Mouse (Mus musculus) kidney, postnatal 14 days (tissue): ENCODE measurements around the gene Rps17.

Experiments used
- DNase-seq: peaks from one replicate; pipeline ENCODE4 v3.0.0; 2022; ENCODE audit warnings: mixed read lengths

Rps17 gene

DNA sequence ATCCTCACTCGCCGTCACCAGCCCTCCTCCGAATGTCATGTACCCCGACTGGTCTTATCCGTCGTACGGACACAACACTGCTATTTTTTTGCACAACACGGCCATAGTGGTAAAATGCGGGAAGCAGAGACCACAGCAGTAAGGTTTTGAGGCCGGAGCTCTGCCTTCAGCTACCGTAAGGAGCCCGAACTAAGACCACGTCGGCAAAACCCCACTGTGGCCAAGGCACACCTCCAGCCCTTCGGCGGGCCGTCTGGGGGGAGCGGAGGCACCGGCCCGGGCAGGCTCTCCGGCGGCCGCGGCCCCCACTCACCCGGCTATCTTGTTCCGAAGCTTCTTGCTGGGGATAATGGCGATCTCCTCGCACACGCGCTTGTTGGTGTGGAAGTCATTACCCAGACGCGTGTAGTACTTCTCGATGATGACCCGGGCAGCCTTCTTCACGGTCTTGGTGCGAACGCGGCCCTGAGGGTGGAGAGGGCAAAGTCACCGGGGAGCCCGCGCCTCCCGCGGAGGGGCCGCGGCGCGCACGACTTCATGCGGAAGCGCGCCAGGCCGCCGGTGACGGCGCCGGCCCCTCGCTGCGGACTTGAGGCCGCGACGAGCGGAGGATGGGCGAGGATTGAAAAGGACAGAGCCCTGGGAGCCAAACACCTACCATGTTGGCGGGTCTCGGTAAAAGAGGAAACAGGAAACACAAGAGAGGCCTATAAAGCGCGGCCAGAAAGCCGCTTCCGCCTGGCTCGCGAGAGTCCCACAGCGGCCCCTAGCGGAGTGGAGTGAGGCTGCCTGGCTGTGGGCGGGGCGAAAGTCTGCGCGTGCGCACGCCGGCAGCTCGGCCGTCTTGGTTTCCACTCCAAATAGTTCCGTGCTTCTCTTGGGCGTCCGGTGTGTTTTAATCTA lies at the start of gene Rps17:
TSS of gene Rps17 (minus strand) at position 711 of the 903 bp plus-strand sequence.
- peak; percentile 97 for DNase-seq

DNA sequence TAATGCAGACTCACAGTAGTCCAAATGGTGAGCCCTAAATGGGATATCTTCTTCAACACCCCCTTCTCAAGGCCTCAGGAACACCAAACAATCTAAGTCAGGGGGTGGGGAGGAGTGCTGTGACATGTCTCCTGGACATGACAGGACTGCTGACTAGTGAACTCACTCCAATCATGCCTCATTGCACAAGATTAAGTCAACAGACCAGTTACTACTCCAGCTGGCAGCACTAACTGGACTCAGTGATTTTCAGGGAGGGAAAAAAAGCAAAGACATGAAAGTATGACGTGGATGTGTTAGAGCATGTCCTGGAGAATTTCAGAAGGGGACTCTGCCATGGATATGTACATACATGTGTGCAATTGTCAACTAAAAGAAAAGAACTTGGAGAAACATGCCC lies 34.3 kb upstream of the Rps17 start:
- no peak for DNase-seq

DNA sequence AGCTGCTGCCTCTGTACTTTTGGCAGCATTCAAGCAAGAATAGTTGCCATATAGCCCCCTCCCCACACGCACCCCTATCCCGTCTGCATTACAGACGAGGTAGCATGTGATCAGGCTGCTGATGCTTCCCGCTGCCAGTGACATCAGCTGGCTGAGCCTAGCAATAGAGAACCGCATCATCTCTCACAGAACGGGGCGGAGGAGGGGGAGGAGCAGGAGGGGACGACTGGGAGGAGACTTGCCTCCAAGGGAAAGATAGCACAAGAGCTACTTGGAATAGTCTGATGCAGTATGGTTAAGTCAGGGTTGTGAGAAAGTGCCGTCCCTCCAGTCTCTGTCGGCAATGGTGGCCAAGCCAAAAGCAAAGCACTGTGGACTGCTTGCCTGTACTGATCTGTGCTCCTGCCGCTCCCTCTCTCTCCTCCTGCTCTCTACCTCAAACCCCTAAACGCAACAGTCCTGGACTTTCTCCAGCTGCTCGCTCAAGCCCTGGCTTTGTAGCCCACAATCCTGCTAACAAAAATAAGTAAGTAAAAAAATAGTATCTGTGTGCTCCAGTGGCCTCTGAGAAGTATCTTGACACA lies 27.4 kb upstream of the Rps17 start:
- DNase-seq, result peak; percentile 17

DNA sequence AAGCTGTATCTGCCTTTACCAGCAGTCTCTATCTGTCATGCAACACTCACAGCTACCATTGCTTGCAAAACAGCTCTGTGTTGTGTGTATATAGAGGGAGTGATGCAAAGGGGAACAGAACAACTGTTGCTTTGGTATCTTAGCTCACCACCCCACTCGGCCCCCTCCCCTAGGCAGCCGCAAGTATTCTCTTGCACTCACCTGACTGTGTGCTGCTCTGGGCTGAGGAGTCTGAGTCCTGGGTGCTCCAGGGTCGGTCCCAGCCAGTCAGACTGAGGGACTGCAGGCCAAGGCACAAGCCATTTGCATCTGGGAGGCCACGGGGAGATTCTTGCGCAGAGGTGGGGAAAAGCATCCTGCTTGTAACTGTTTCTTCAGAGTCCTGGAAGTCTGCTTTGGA lies 26.8 kb upstream of the Rps17 start:
- no peak for DNase-seq

DNA sequence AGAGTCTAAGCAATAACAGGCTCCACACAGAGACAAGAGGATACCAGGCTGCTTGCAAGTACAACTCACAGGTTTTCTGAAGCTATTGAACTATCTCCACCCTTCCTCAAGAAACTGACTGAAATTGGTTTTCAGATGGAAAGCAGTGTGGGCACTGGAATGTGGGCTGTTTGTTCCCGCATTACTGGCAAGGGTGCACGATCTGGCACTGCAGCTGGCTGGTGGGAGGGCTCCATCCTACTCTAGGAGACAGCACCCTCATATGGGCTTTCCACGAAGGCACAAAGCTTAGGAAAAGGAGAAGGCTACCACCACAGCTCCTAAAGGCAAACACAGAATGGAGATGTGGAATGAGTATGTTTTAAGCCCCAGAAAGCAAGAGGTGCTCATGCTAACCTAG lies 24.7 kb upstream of the Rps17 start:
- no peak for DNase-seq

DNA sequence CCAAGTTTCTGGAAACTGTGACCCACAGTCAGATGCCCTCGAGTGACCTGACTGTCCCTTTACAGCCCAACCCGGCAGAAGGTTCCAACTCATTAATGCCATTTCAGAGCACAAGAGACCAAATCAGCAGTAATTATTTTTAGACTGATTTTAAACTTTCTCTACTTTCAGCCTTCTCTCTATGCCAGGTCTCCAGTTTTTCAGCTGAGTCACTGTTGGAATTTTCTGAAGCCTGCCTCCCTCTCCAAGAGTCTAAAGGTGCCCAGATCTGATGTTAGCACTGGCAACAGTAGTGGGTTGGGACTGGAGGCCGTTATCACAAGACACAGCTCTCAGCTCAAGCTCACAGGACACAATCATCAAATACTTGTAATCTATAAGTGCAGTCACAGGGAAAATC lies 22.9 kb upstream of the Rps17 start:
- no peak for DNase-seq

DNA sequence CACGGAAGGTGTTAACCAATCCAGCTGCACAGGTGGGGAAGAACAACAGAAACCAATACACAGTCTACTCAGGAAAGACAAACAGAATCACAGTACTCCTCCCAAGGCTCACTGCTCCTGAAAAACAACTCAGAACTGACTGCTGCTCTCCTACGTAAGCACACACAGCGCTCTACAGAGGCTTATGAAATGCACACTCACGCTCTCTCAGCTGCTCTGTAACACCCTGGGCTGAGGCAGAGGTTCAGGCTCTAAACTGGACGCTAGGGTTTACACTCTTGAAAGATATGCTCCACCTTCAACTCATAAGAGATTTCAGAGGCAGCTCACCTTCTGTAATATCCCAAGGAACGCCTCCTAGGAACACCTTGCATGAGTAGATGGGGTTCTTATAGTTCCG lies 11.9 kb upstream of the Rps17 start:
- no peak for DNase-seq

DNA sequence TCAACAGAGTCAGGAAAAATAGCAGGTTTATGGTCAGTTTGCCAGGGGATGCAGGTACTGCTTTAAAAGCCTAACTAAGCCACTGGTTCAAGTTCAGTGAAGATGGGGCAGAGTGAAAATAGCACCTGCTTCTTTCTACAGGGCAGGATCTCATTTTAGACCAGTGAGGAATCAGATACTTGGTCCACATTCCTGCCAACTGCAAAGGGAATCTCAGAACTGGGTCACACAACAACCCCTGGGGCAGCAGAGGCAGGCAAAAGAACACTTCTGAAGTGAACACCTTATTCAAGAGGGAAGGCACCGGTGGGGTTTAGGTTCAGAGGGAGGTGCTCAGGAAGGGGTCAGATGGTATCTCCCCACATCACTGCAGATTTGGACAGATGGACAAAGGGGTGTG lies 11.3 kb upstream of the Rps17 start:
- no peak for DNase-seq

DNA sequence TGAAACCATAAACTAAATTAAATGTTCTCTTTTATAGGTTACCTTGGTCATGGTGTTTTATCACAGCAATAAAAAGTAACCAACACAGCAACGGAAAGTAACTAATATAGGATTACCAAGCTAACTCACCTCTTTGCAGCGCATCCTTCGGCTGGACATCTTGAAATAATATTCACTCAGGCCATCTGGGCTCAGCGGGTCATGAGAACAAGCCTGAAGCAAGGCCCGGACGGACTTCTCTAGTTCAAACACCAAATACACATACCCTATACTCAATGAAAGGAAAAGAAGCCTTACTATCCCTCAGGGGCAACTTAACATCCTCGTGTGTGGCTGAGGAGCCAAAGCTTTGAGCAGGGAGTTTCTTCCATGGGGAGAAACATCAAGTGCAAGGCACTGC lies 10.7 kb upstream of the Rps17 start:
- no peak for DNase-seq

DNA sequence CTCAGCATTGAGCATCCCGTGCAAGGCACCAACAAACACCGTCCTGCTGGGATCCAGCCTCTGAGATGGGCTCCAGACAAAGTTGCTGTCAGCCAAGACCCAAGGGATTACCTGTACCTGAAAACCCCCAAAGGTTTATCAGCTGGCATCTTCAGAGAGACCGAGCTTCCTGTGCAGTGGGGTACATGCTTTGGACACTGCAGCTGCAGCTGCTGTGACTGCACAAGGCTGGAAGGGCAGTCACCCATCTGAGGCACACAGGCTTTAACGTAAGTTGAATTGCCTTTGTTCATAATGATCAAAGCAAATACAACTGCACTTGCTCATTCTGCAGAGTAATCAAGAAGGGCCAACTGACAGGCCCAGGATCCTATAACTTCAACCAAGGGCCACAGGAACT lies 6.8 kb upstream of the Rps17 start:
- DNase-seq, result no peak

DNA sequence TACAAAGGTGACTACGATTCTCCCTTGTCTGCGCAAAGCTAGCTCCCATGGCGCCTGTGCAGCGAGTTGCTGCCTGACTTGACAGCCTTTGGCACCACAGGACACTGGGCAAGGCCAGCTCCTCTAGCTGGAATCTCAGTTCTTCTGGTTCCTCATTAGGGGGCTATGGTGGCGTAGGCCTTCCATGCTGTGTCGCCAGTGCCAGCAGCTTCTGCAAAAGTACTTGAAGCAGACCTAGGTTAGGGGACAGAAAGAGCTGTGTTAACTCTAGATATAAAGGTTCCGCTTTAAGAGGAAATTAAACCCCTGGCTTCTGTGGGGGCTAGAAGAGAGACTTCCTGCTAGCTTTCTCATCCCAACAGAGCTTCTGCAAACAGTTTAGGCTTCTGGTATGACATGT lies 3.2 kb upstream of the Rps17 start:
- no peak for DNase-seq

DNA sequence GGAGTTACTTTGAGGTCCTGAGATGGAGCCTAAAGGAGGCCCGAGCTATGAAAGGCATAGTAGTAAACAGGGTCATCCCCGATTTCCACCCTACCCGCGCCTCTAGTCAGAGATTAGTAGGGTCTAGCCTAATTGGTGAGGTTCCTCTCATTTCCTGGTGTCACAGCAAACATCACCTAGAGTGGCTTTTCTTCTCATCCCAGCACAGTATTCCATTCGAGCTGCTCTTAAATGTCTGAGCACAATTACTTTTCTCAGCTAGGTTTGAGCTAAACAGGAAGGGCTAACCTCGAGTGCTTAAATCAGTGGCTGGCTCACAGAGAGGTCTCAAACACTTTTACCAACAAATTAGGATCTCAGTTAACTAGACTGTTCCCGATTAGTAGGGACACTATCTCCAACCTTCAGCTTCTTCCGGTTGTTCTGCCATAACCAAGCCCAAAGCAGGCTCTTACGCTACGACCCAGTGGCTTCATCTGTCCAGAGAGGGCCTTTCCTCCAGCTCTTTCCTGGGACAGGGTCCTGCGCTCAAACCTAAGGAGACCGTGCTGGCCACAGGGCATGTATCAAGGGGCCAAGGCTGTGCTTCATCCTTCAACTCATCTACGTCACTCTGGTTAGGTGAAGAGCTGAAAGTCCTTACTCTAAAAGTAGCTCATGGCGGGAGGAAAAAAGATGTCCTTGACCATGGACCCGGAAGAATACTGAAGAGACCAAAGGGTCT lies 555 bp upstream of the Rps17 start:
- no peak for DNase-seq

DNA sequence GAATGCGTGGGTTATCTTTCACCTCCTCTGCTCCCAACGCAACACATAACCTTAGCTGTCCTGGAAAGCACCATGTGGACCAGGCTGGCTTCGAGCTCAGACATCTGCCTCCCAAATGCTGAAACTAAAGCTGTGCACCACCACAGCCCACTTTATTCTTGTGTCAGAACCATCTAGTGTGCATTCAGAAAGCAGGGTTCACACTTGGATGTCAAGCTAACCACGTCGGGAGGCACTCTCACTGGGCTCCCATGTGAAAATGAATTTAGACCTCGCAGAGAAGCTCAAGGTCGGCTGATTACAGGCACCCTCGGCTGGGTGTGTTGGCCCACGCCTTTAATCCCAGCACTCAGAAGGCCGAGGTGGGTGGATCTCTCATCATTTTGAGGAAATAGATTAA lies 1.2 kb downstream of the Rps17 start:
- no peak for DNase-seq

DNA sequence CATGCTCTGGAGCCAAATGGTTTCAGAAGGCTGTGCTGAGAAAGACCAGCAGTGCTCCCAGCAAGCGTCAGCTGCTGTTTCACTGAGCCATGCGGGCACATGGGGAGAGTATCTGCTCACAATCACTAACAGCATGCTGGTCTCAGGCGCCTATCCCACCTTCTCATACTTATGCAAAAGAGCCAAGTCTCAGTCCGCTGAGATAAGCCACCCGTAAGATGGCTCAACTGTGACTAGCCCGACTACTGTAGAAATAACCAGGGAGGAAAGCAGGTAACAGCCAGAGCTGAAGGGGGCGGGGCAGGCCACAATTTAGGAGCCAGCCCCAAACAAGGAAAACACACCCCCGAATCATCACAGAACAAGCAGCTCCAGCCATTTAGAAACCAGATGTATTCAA lies 1.7 kb downstream of the Rps17 start:
- DNase-seq, result peak; percentile 34

DNA sequence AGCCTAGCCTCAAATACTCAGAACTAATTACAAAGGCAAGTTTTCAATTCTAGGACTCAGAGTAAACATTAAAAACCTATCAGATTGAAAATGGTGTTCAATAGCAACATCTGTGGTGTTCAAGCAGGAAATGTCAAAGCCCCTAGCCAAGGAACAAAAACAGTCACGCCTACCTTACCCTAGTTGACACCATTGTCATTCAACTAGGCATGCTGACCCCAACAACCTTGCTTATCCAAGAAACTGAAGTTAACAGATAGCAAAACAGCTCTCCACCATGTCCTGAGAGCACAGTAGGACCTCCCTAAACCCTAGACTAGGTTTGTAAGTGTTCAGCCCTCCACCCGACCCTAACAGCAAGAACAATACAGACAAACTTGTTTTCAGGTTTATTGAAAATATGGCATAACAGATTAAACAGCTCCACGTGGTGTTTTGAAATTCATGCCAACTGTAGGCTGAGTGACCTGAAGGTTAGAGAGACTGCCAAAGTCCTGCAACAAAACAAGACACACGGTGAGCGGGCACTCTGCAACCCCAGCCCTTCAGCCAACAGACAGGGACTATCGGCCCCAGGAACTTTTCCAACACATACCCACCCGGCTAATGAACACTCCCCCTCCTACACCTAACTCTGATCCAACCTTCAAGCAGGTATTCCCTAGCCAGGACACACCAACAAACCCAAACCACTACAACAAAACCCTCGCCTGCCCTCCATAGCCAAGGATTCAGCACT lies 2.5 kb downstream of the Rps17 start:
- DNase-seq, result no peak

DNA sequence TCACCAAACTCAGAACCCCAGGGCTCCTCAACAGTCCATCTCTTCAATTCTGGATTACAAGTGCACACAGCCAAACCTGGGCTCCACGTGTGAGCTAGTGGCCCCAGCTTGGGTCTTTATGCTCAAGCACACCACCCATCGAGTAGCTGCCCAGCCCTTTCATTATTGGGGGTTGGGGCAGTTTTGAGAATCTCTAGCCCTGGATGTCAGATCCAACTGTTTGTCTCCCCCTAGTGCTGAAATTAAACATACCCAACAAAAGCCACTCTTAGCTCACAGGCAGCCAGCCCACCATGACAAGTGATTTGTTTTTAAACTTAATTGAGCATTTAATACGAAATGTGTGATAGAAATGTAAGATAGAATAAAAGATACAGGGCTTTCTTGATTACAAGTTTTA lies 3.5 kb downstream of the Rps17 start:
- DNase-seq, result peak; percentile 41

DNA sequence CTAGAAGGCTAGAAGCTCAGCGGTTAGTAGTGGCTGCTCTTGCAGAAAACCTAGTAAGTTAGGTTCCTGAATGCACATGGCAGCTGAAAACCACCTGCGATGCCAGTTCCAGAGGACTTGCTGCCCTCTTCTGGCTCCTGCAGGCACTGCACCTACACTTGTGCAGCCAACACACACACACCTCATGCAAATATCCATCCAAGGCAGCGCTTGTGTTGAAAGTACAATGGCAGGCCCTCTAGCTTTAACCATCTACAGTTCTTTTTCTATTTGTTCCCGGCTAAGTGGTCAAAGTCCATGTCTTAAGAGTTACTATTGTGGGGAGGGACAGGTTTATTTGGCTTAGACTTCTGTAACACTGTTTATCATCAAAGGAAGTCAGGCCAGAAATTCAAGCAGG lies 5.3 kb downstream of the Rps17 start:
- DNase-seq, result peak; percentile 71

DNA sequence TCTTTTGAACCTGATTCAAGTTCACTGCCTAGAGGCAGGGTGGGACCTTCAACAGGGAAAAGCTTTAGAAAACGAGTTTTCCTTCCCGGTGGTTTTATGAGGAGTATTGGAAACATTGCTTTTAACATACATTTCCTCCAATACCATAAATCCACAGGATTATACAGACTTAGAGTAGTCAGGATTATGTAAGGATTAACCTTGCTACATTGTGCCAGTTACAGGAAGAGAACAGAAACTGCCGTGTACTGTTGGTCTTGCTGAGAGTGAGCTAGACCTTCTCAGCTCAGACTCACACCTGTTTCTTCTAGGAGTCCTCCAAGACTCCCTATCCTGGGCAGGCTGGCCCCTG lies 6.6 kb downstream of the Rps17 start:
- no peak for DNase-seq

DNA sequence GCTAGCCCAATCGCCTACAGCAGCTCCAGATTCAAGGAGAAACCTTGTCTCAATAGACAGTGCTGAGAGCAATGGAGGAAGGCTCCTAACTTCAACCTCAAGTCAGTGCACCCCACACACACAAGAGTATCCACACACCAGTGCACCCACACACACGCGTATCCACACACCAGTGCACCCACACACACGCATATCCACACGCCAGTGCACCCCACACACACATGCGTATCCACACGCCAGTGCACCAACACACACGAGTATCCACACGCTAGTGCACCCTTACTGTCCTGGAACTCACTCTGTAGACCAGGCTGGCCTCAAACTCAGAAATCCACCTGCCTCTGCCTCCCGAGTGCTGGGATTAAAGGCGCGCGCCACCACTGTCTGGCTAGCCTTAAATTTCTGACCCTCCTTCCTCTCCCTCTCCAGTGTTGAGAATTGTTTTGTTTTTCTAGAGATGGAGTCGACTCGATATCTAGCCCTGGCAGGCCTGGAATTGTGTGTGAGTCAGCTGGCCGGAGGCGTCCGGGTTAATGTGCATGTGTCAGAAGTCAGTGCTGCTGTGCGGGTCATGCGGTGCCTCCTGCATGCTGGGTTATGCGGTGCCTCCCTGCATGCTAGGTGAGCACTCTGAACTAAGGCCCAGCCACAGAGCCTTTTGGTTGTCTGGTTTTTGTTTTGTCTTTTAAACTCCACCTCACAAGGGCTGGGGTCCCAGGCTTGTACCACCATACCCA lies 7.1 kb downstream of the Rps17 start:
- no peak for DNase-seq

DNA sequence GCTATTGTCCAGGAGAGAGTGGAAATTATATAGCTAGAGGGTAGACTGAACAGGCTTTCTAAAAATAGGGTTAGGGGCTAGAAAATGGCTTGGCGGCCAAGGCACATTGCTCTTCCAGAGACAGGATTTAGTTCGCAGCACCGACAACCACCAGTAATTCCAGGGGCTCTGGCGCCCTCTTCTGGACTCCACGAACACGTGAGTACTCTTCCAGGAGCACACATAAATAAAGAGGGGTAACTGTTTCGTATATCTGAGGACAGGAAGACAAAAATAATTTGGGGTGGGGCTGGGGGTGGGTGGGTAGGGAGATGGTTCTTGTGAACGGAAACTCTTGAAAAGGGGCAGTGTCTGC lies 8.6 kb downstream of the Rps17 start:
- peak; percentile 76 for DNase-seq

DNA sequence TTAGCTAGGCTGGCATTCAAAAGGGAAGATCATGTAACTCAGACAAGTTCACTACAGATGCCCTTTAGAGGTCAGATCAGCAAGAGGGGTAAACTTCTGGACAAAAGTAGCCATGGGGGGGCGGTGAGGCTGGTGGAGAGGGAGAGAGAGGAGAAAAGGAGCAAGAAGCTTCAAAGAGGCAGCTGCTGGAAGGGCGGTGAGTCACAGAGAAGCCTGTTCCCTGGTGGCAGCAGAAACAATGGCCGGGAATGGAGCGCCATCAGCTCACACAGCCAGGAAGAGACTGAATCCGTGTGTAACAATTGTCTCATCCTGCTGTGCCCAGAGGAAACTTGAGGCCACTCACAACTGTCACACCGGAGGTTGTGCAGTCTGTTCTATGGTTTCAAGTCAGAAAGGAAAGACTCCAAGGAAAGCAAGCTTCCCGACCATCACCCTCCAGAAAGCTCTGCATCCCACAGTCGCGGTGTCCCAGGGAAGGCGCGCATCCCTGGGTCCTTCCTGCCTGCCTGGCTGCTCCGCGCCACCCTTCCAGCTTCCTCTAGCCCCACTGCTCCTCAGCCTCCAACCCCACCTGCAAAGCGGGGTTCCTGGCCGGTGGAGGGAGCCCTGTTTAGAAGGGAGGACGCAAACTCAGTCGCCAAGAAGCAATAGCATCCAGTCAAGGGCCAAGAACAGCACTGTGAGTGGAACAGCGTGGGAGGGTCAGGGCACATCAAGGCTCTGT lies 9.2 kb downstream of the Rps17 start:
- DNase-seq, result peak; percentile 69

DNA sequence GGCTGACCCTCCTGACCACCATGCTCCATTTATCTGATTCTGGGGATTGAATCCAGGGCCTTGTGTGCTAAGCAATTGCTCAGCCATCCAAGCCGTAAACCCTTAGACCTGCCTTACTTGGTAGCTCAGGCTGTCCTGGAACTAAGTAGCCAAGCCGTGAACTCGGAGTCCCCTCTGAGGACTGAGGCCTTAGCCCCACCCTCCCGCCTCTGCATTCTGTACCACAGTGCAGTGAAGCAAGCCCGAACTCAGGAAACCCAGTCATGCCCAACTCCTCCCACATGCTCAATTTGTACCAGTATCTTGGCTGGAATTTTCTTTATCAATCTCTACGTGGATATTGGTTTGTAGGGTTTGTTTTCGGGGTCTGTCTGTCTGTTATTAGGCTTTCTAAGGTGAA lies 13.2 kb downstream of the Rps17 start:
- DNase-seq, result no peak
